Mouse (Mus musculus): ENCODE data around the gene Angptl1. TPM values are rescaled to one million over a fixed set of nuclear protein-coding genes. Genes with fewer than 3 reads are reported as not detected.

The Angptl1 gene
- polyA plus RNA-seq, 1 experiment: 1.4 TPM

- DNase-seq (ENCODE audit: extremely low spot score in 1 of 2, low spot score in 1 of 2): no peak
Observed at GRCm38 (mm10) chr1:156870028-156870427, 31.7 kb downstream of the Angptl1 start.

DNA sequence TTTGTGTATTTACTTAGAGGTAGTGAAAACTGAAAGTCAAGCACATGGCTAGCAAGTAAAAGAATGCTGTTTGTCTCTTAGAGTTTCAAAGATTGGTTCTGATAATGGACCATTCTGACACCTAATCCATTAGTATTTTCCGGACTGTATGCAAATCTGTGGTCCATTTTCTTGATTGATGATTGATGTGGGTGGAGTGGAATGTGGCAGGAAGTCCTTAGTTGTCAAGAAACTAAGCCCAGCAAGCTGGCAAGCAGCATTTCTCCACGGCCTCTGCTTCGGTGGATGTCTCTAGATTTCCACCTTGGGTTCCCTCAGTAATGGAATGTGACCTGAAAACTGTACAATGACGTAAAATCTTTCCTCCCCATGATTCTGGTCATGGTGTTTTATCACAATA is 32.3 kb downstream of the Angptl1 start:
- no peak for DNase-seq (ENCODE audit: extremely low spot score in 1 of 2, low spot score in 1 of 2)

DNA sequence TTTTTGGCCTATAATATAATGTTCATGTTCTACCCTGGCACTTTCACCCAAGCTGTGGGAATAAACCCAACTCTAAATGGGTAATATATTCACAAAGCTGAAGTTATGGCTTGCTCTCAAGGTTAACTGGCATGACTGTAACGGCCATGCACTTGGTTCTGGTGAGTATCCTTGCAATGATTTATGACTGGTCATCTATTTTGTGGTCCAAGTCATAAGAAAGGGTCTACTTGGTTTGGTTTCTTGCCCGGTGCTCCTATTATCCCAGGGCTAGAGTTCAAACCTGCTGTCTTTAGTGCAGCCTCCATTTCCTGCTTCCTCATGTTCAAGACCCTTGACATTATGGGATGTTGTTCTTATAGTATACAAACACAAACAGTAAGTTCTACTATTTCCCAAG is 46.4 kb downstream of the Angptl1 start:
- DNase-seq (ENCODE audit: extremely low spot score in 1 of 2, low spot score in 1 of 2): no peak

DNA sequence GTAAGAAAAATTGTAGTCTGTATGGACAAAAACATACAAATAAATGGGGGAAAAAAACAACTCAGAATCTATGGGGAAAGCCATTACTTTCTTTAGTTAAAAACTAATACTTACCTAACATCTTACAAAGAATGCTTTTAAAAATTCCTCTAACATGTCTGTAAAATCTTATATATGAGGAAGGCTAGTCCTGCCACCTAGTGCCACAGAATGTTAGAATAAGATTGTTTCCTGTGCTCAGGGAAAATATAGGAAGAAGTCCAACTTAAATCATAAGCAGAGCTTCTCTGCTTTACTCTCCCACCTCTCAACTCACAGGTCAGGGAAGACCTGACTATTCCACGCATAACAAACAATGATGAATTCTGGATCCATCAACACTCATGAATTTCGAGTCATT is 47.5 kb downstream of the Angptl1 start:
- no peak for DNase-seq (ENCODE audit: extremely low spot score in 1 of 2, low spot score in 1 of 2)

GRCm38 (mm10) chr1:156888830-156889229 is 50.5 kb downstream of the Angptl1 start:
- no peak for DNase-seq (ENCODE audit: extremely low spot score in 1 of 2, low spot score in 1 of 2)

DNA sequence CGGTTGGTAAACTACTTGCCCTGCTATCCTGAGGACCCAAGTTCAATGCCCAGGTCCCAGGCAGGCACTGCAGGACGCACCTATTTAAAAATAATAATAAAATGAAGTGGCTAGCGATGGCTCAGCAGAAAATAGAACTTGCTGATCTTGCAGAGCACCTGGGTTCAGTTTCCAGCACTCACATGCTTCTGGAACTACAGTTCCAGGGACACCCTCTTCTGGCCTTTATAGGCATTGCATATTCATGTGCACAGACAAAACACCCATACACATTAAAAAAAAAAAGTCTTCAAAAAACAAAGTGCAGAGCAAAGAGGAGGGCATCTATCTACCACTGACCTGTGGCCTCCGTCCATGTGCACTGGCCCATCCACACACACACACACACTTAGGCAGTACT is 53.2 kb downstream of the Angptl1 start:
- no peak for DNase-seq (ENCODE audit: extremely low spot score in 1 of 2, low spot score in 1 of 2)

- no peak for DNase-seq (ENCODE audit: extremely low spot score in 1 of 2, low spot score in 1 of 2)
Observed at GRCm38 (mm10) chr1:156901689-156902088, 63.3 kb downstream of the Angptl1 start.

DNA sequence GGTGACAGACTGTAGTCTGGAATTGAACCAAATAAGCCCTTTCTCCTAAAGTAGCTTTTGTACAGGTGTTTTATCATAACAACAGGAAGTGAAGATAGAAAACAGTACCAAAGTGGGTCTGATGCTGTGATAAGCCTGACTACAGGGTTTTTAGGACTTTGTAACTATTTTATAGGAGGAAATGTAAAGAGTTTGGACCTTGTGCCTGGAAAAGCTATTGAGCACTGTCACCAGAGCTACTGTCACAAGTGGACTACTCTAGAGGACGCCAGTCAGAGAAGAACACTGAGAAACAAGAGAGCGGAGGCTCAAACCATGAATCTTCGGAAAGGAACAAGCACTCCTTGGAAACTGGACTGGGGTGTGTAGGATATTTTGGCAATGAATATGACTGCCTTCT is 65.5 kb downstream of the Angptl1 start:
- no peak for DNase-seq (ENCODE audit: extremely low spot score in 1 of 2, low spot score in 1 of 2)

DNA sequence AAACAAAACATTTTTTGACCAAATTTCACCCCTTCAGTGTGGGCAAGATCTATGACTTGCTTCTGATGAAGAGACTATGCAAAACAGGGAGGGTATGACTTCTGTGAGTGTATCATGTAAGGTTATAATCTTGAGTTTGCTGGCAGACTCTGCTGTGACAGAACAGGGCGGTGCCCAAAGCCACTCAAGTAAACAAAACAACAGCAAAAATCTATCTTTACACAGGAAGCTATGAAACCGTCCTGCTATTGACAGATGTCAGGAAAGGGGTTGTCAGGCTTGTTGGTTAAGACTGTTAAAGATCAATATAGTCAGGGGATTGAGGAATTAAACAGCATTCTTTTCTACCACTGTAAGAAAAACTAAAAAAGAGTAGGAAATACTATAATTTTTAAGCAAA is 67.3 kb downstream of the Angptl1 start:
- no peak for DNase-seq (ENCODE audit: extremely low spot score in 1 of 2, low spot score in 1 of 2)

- DNase-seq (ENCODE audit: extremely low spot score in 1 of 2, low spot score in 1 of 2): no peak
Observed at GRCm38 (mm10) chr1:156909265-156909664, 70.9 kb downstream of the Angptl1 start.

GRCm38 (mm10) chr1:156909866-156910265 is 71.5 kb downstream of the Angptl1 start:
- DNase-seq (ENCODE audit: extremely low spot score in 1 of 2, low spot score in 1 of 2): no peak

Other genes with a start within 250 kb of the Angptl1 start
- gene Tor3a, start 164.2 kb upstream of the Angptl1 start, polyA plus RNA-seq (2012; rRNA removed): 6.2 and 6.6 TPM in 2 replicates
- 43.9 and 44.5 TPM in 2 replicates for gene Fam20b, start 119.5 kb upstream of the Angptl1 start, polyA plus RNA-seq (2012; rRNA removed)
- 32.5 and 35.4 TPM in 2 replicates for gene Ralgps2, start 101.1 kb downstream of the Angptl1 start, polyA plus RNA-seq (2012; rRNA removed)

All from frontal cortex, adult 2 months (tissue).